Comparison of ENCODE assay signal across 8 mouse cellular contexts in genomic region chr4:40970842-40971701, GRCm38 (mm10). TPM values are rescaled to one million over a fixed set of nuclear protein-coding genes. Genes with fewer than 3 reads are reported as not detected.
DNase-seq lines count a peak whose midpoint lies in the region; ATAC-seq and TF ChIP-seq lines count a peak whose summit lies in the region.

Gene Nfx1, plus strand, starts transcription at chr4:40970906.

- 0 out of 2 replicates have a peak, but pooled peaks have one; percentile 47 for TF ChIP-seq EP300 in liver, postnatal 0 days (IDR thresholded peaks at IDR 0.05; ENCODE audit: low read depth)

- no peaks in the 10 kb centered on the region for H3K9me3 ChIP-seq in E14TG2a.4 (ENCODE audit: low read length)
- no peaks in the 10 kb centered on the region for H3K9me3 ChIP-seq in forebrain, embryonic 13.5 days (replicated peaks)
- H3K9me3 ChIP-seq in liver, postnatal 0 days (ENCODE audit: low read length): no peaks in the 10 kb centered on the region
- no peaks in the 10 kb centered on the region for H3K9me3 ChIP-seq in neural tube, embryonic 14.5 days (ENCODE audit: control insufficient read depth, low read length)

- H3K9ac ChIP-seq in forebrain, embryonic 13.5 days: peak within 1 kb of the TSS; percentile 86
- H3K9ac ChIP-seq in liver, postnatal 0 days (replicated peaks): peak within 1 kb of the TSS; percentile 88
- H3K9ac ChIP-seq in neural tube, embryonic 14.5 days (replicated peaks; ENCODE audit: low read depth, low read length): peak within 1 kb of the TSS; percentile 92

- peaks cover 44% of the 10 kb centered on the region for H3K4me1 ChIP-seq in E14TG2a.4 (replicated peaks; ENCODE audit: low read depth, low read length)
- peaks cover 21% of the 10 kb centered on the region for H3K4me1 ChIP-seq in forebrain, embryonic 13.5 days
- peaks cover 22% of the 10 kb centered on the region; the same call in 1 of the 2 replicates for H3K4me1 ChIP-seq in liver, postnatal 0 days (ENCODE audit: insufficient read depth)
- H3K4me1 ChIP-seq in neural tube, embryonic 14.5 days (ENCODE audit: control insufficient read depth, insufficient read depth, low read length): peaks cover 6% of the 10 kb centered on the region; the same call in 1 of the 2 replicates

- ATAC-seq in forebrain, embryonic 13.5 days: peak; percentile 98
- peak; percentile 91 for ATAC-seq in liver, postnatal 0 days
- peak; percentile 98 for ATAC-seq in neural tube, embryonic 14.5 days (ENCODE audit: low read depth)

- DNase-seq in c-Kit-positive CD71-positive TER-119-positive erythroid progenitor cells, embryonic 14.5 days (ENCODE audit: low spot score): peak; percentile 96
- DNase-seq in heart, postnatal 10 days: peak; percentile 96 to 97
- peak; percentile 95 for DNase-seq in large intestine, adult 2 months (ENCODE audit: low read depth, low spot score)
- DNase-seq in liver, postnatal 0 days: peak; percentile 97
- peak; percentile 95 for DNase-seq in testis, postnatal 10 days (ENCODE audit: low spot score)

- H3K27ac ChIP-seq in forebrain, embryonic 13.5 days: peak within 1 kb of the TSS; percentile 89
- peak within 1 kb of the TSS; percentile 98 for H3K27ac ChIP-seq in liver, postnatal 0 days (ENCODE audit: low read depth)
- peak within 1 kb of the TSS; percentile 91 for H3K27ac ChIP-seq in neural tube, embryonic 14.5 days (ENCODE audit: low read depth, low read length)

- peaks cover 63% of the 10 kb centered on the region for H3K36me3 ChIP-seq in E14TG2a.4 (ENCODE audit: insufficient read depth, low read length)
- peaks cover 22% of the 10 kb centered on the region for H3K36me3 ChIP-seq in forebrain, embryonic 13.5 days (ENCODE audit: poor library complexity, severe bottlenecking)
- peaks cover 12% of the 10 kb centered on the region for H3K36me3 ChIP-seq in liver, postnatal 0 days (replicated peaks; ENCODE audit: insufficient read depth, low read length)
- H3K36me3 ChIP-seq in neural tube, embryonic 14.5 days (ENCODE audit: control insufficient read depth, insufficient read depth, low read length): 0 out of 2 replicates have a peak, but pooled peaks cover 4% of the 10 kb centered on the region

- intact Hi-C loops in heart, postnatal 10 days (cut with DNase I): loop anchor here (2.0 kb wide), 1 partner anchor 22 kb away; the partner anchor contains the start of genes Bag1 and Chmp5

- no peaks in the 10 kb centered on the region for H3K27me3 ChIP-seq in E14TG2a.4 (ENCODE audit: insufficient read depth, low read length)
- H3K27me3 ChIP-seq in forebrain, embryonic 13.5 days: no peaks in the 10 kb centered on the region
- no peaks in the 10 kb centered on the region for H3K27me3 ChIP-seq in liver, postnatal 0 days (ENCODE audit: insufficient read depth, low read length)
- no peaks in the 10 kb centered on the region for H3K27me3 ChIP-seq in neural tube, embryonic 14.5 days (ENCODE audit: control insufficient read depth, insufficient read depth, low read length)

- H3K4me2 ChIP-seq in forebrain, embryonic 13.5 days: peak within 1 kb of the TSS; percentile 84
- peak within 1 kb of the TSS; percentile 91 for H3K4me2 ChIP-seq in liver, postnatal 0 days (ENCODE audit: low read depth, low read length)
- H3K4me2 ChIP-seq in neural tube, embryonic 14.5 days (ENCODE audit: low read depth, low read length): peak within 1 kb of the TSS; percentile 66

- TF ChIP-seq CTCF in E14TG2a.4 (conservative IDR thresholded peaks at IDR 0.05; ENCODE audit: low read length): no peak
- no peak for TF ChIP-seq CTCF in liver, postnatal 0 days (IDR thresholded peaks at IDR 0.05; ENCODE audit: low read depth)

- H3K4me3 ChIP-seq in E14TG2a.4 (replicated peaks; ENCODE audit: low read length): peak within 1 kb of the TSS; percentile 98
- peak within 1 kb of the TSS; percentile 97 for H3K4me3 ChIP-seq in forebrain, embryonic 13.5 days
- H3K4me3 ChIP-seq in liver, postnatal 0 days (ENCODE audit: low read depth, low read length): peak within 1 kb of the TSS; percentile 98
- H3K4me3 ChIP-seq in neural tube, embryonic 14.5 days (ENCODE audit: low read depth, low read length): peak within 1 kb of the TSS; percentile 98

- WGBS in forebrain, embryonic 13.5 days: under 1% methylated on average over 57 of the region's 85 CpGs
- WGBS in large intestine, adult 2 months: under 1% methylated on average over 81 of the region's 85 CpGs
- WGBS in liver, postnatal 0 days (ENCODE audit: insufficient replicate concordance): 1% methylated on average over 62 of the region's 85 CpGs
- under 1% methylated on average over 72 of the region's 85 CpGs for WGBS in neural tube, embryonic 14.5 days

RNA-seq across cellular contexts. Expression of gene Nfx1, which starts in this region (rescaled TPM):
- polyA plus RNA-seq in forebrain, embryonic 13.5 days (2015; fragmentation: Nextera tagmentation; extraction: Ambion mirVana): 96.9 and 106 TPM in 2 replicates
- 10 to 100 TPM; 27.7 to 30.5 TPM for total RNA-seq in heart, postnatal 10 days (2021)
- 19.7 and 26.1 TPM in 2 replicates for polyA plus RNA-seq in large intestine, adult 2 months (2012; rRNA removed)
- polyA plus RNA-seq in liver, postnatal 0 days (2015; fragmentation: Nextera tagmentation; extraction: Ambion mirVana): 18.2 and 19.4 TPM in 2 replicates
- 122 and 126 TPM in 2 replicates for polyA plus RNA-seq in neural tube, embryonic 14.5 days (2014; fragmentation: Nextera tagmentation; extraction: Ambion mirVana)

Comparison
In these comparisons a context has a peak if more than half of its experiments do, and no peak if none do; other contexts are left out.
1. Peak in every context shown above with its lines: DNase-seq, ATAC-seq, H3K4me3 ChIP-seq and H3K27ac ChIP-seq.